Mouse (Mus musculus): Measurements from ENCODE around the gene Ctnnb1. TPM values are rescaled to one million over a fixed set of nuclear protein-coding genes. Genes with fewer than 3 reads are reported as not detected.

Gene Ctnnb1
- polyA plus RNA-seq, 1 experiment from 2014 or later = 645 TPM

DNA sequence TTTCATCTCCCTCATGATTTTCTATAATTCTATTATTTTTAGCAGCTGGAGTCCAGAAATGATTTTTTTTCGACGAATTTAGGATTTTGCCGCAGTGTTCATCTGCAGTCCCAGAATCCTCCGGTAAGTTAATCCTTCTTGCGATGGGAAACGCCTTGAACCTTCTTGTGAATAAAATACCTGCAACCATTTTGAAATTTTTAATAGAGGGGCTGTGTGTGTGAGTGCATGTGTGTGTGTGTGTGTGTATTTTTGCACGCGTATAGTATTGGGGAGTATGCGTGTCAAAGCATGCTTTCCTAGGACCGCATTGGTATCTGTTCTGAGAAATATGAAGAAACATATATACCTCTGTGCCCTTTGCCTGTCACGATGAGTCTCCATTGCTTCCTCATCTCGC is 1.0 kb downstream of the Ctnnb1 start:
- Histone ChIP-seq H3K27ac (no peak overlapping the region), H3K4me2 (peak overlapping the region; percentile 28; the same call in 1 of the 2 replicates), H3K4me1 (peaks cover 35% of the 10 kb centered on the region), H3K4me3 (no peak overlapping the region), H3K27me3 (no peaks in the 10 kb centered on the region), H3K36me3 (ENCODE audit: poor library complexity, severe bottlenecking) (no peaks in the 10 kb centered on the region), H3K9me3 (replicated peaks) (no peaks in the 10 kb centered on the region), H3K9ac (no peak overlapping the region)
- 85% methylated on average over 12 of the region's 12 CpGs for WGBS
- no peak for ATAC-seq

DNA sequence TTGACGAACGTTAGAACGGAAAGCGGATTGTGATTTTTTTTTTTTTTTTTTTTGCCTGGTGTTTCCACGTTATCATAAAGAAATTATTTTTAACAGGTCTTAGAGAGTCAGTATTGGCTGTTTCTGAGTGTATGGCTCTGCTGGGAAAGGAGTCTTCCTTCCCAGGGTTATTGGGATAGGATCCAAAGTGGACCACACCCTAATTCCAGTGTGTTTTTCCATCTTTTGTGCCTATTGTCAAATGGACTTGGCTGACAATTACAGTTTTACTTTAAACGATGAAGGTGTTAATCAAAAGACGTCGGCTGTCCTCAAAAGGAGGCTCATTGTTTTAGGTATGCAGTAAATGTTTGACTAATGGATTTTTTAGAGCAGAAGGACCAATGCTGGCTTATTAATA is 1.8 kb downstream of the Ctnnb1 start:
- H3K27me3 ChIP-seq = no peaks in the 10 kb centered on the region
- no peak overlapping the region for H3K4me3 ChIP-seq
- no peaks in the 10 kb centered on the region for H3K36me3 ChIP-seq (ENCODE audit: poor library complexity, severe bottlenecking)
- H3K9me3 ChIP-seq (replicated peaks) = no peaks in the 10 kb centered on the region
- H3K27ac ChIP-seq = peak overlapping the region; percentile 70; the same call in 1 of the 2 replicates
- WGBS = 44% methylated on average over 8 of the region's 8 CpGs
- no peak overlapping the region for H3K9ac ChIP-seq
- peaks cover 43% of the 10 kb centered on the region for H3K4me1 ChIP-seq
- ATAC-seq = no peak
- H3K4me2 ChIP-seq = no peak overlapping the region

- 15% methylated on average over 6 of the region's 6 CpGs for WGBS
- H3K4me3 ChIP-seq = no peak overlapping the region
- peaks cover 58% of the 10 kb centered on the region for H3K4me1 ChIP-seq
- H3K9me3 ChIP-seq (replicated peaks) = no peaks in the 10 kb centered on the region
- 0 out of 2 replicates have a peak, but pooled peaks have one; percentile 13 for ATAC-seq
- H3K4me2 ChIP-seq = no peak overlapping the region
- peak overlapping the region; percentile 72 for H3K27ac ChIP-seq
- no peaks in the 10 kb centered on the region for H3K36me3 ChIP-seq (ENCODE audit: poor library complexity, severe bottlenecking)
- H3K9ac ChIP-seq = no peak overlapping the region
- H3K27me3 ChIP-seq = no peaks in the 10 kb centered on the region
Observed at GRCm38 (mm10) chr9:120932371-120932770, 3.4 kb downstream of the Ctnnb1 start.

DNA sequence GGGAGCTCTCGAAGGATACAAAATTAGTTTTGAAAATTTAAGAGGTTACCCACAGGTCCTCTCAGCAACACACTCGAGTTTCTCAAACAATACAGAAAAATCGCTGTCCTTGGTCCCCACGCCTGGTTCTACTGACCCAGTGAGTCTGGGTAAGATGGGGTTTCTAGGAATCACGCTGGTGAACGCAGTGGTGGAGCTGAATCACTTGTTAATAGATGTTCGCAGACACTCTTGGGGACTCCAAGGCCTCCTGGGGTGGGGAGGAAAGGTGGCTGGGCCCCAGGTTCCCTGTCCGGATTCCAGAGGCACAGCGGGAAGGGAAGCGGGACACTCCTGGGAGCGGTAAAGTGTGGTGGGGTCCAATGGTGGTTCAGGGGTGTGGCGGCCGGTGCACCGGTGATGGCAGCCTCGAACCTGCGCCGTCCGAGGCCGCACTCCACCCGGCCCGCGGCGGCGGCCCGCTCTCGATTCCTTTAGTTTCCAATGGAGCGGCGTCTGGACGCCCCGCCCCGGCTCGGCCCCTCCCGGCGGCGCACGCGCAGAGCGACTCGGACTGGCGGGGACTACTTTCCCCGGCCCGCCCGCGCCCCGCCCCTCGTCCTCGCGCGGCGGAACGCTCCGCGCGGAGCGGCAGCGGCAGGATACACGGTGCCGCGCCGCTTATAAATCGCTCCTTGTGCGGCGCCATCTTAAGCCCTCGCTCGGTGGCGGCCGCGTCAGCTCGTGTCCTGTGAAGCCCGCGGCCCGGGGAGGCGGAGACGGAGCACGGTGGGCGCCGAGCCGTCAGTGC is 4.0 kb downstream of the Ctnnb1 start:
- Histone ChIP-seq H3K4me1 (peaks cover 64% of the 10 kb centered on the region), H3K4me2 (peak overlapping the region; percentile 89), H3K36me3 (ENCODE audit: poor library complexity, severe bottlenecking) (no peaks in the 10 kb centered on the region), H3K27me3 (no peaks in the 10 kb centered on the region), H3K9me3 (replicated peaks) (no peaks in the 10 kb centered on the region), H3K4me3 (peak overlapping the region; percentile 75), H3K27ac (peak overlapping the region; percentile 89), H3K9ac (peak overlapping the region; percentile 87)
- peak; percentile 89 for ATAC-seq
- WGBS = 5% methylated on average over 51 of the region's 78 CpGs

GRCm38 (mm10) chr9:120933587-120933885 is 4.5 kb downstream of the Ctnnb1 start:
- Histone ChIP-seq H3K4me1 (peaks cover 70% of the 10 kb centered on the region), H3K4me3 (peak overlapping the region; percentile 75), H3K9ac (peak overlapping the region; percentile 87), H3K4me2 (peak overlapping the region; percentile 89), H3K9me3 (replicated peaks) (no peaks in the 10 kb centered on the region), H3K36me3 (ENCODE audit: poor library complexity, severe bottlenecking) (no peaks in the 10 kb centered on the region), H3K27ac (peak overlapping the region; percentile 89), H3K27me3 (no peaks in the 10 kb centered on the region)
- WGBS = under 1% methylated on average over 17 of the region's 58 CpGs
- no peak for ATAC-seq

GRCm38 (mm10) chr9:120933886-120934758 is 5.1 kb downstream of the Ctnnb1 start:
- under 1% methylated on average over 55 of the region's 57 CpGs for WGBS
- peak overlapping the region; percentile 75 for H3K4me3 ChIP-seq

DNA sequence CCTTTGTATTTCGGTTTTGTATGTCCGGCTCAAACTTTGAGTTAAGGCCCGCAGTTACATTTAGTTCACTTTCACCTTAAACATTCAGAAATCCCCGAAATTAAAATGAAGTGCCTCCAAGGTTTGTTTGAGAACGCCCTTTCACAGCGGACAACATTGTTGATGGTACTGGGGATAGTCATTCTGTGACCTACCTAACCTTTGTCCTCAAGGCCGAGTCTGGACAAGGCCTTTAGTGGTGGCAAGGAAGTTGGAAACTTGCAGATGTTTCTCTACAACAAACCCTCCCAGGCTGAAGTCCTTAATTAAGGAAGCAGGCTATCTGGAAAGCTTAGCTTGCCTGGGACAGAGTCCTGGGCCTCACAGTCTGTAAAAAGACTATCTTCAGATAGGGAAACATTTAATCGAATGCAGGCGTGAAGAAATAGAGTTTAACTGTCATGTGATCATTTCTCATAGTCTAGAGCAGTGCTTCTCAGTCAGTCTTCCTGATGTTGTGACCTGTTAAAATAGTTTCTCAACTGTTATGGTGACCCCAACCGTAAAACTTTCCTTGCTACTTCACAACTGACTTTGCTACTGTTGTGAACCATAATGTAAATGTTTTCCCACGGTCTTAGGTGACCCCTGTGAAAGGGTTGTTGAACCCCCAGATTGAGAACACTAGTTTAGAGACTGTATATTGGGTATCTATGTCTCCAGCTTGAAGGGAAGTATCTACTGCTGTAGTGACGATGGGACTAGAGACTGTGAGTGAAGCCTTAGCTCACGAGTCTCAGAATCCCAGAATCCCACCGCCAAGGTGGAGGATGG is 6.0 kb downstream of the Ctnnb1 start:
- Histone ChIP-seq H3K36me3 (ENCODE audit: poor library complexity, severe bottlenecking) (no peaks in the 10 kb centered on the region), H3K9ac (peak overlapping the region; percentile 87), H3K4me1 (peaks cover 74% of the 10 kb centered on the region), H3K27ac (peak overlapping the region; percentile 89), H3K4me2 (peak overlapping the region; percentile 89), H3K27me3 (no peaks in the 10 kb centered on the region), H3K9me3 (replicated peaks) (no peaks in the 10 kb centered on the region), H3K4me3 (peak overlapping the region; percentile 75)
- ATAC-seq = no peak
- 9% methylated on average over 14 of the region's 14 CpGs for WGBS

More at GRCm38 (mm10) chr9:120933886-120934758, 5.1 kb downstream of the Ctnnb1 start:
- peaks cover 72% of the 10 kb centered on the region for H3K4me1 ChIP-seq
- H3K36me3 ChIP-seq (ENCODE audit: poor library complexity, severe bottlenecking) = no peaks in the 10 kb centered on the region
- peak overlapping the region; percentile 87 for H3K9ac ChIP-seq
- H3K4me2 ChIP-seq = peak overlapping the region; percentile 89
- H3K27ac ChIP-seq = peak overlapping the region; percentile 89
- no peaks in the 10 kb centered on the region for H3K9me3 ChIP-seq (replicated peaks)
- ATAC-seq = peak; percentile 45
- H3K27me3 ChIP-seq = no peaks in the 10 kb centered on the region

DNA sequence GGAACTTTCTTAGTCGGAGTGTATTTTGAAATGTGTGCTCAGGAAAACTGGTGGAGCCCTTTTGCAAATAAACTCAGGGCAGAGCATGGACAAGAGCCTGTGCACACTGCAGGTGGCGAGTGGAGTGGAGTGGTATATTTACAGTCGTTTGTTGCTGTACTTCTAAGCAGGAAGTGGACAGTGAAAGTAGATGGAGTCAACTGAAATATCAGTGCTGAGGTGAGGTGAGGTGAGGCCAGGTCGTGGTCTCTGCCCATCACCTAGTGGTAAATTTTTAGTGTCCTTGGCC is 6.6 kb downstream of the Ctnnb1 start:
- Histone ChIP-seq H3K27me3 (no peaks in the 10 kb centered on the region), H3K36me3 (ENCODE audit: poor library complexity, severe bottlenecking) (no peaks in the 10 kb centered on the region), H3K4me2 (peak overlapping the region; percentile 89), H3K4me3 (peak overlapping the region; percentile 75), H3K27ac (no peak overlapping the region), H3K4me1 (peaks cover 75% of the 10 kb centered on the region), H3K9ac (peak overlapping the region; percentile 87), H3K9me3 (replicated peaks) (no peaks in the 10 kb centered on the region)
- no peak for ATAC-seq
- 19% methylated on average over 4 of the region's 4 CpGs for WGBS

GRCm38 (mm10) chr9:120936351-120936750 is 7.3 kb downstream of the Ctnnb1 start:
- peak overlapping the region; percentile 75 for H3K4me3 ChIP-seq
- peak overlapping the region; percentile 89 for H3K4me2 ChIP-seq
- 20% methylated on average over 8 of the region's 8 CpGs for WGBS
- peak overlapping the region; percentile 87 for H3K9ac ChIP-seq
- H3K4me1 ChIP-seq = peaks cover 76% of the 10 kb centered on the region
- no peaks in the 10 kb centered on the region for H3K27me3 ChIP-seq
- H3K36me3 ChIP-seq (ENCODE audit: poor library complexity, severe bottlenecking) = peaks cover 2% of the 10 kb centered on the region; the same call in 1 of the 2 replicates
- H3K27ac ChIP-seq = no peak overlapping the region
- H3K9me3 ChIP-seq (replicated peaks) = no peaks in the 10 kb centered on the region
- no peak for ATAC-seq

DNA sequence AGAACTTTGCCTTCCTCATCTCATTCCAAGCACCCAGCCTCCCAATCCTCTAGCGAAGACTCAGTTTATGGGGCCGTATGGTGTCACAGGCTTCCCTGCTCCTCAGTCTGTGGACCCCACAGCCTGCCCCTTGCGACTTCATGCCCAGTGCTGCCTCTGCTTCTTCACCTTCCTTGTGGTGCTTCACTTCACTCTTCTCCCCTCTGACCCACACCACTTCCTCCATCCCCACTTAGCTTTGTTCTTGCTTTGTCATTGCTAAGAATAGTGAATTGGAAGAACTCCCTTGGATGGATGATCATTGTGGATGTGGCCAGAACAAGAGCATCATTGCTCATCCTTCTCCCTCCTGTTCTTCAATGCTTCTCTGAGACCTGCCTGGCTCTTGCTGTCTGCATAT is 11.8 kb downstream of the Ctnnb1 start:
- no peak overlapping the region for H3K9ac ChIP-seq
- no peaks in the 10 kb centered on the region for H3K27me3 ChIP-seq
- H3K4me1 ChIP-seq = peaks cover 91% of the 10 kb centered on the region
- no peak overlapping the region for H3K4me3 ChIP-seq
- ATAC-seq = no peak
- H3K9me3 ChIP-seq (replicated peaks) = no peaks in the 10 kb centered on the region
- no peak overlapping the region for H3K4me2 ChIP-seq
- 89% methylated on average over 3 of the region's 3 CpGs for WGBS
- H3K36me3 ChIP-seq (ENCODE audit: poor library complexity, severe bottlenecking) = peaks cover 10% of the 10 kb centered on the region; the same call in 1 of the 2 replicates
- no peak overlapping the region for H3K27ac ChIP-seq

DNA sequence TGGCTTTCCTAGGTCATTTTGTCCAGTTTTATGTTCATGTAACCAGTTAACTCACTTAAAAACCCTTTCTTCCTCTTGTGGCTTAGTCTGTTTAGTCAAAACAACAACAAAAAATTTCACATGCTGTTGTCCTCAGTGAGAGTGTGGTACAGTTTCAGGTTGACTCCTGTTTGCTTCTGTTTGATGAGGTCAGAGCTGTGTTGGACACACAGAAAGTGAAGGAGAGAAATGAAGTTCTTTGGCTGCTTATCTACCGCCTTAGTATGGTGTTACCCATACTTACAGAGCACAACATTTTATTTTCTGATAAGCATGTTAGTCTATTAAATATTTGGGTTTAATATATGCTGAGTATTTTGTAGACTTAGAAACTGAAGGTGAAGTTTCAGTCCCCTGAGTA is 14.7 kb downstream of the Ctnnb1 start:
- H3K27me3 ChIP-seq = no peaks in the 10 kb centered on the region
- 95% methylated on average over 1 of the region's 1 CpGs for WGBS
- H3K4me3 ChIP-seq = no peak overlapping the region
- peaks cover 10% of the 10 kb centered on the region; the same call in 1 of the 2 replicates for H3K36me3 ChIP-seq (ENCODE audit: poor library complexity, severe bottlenecking)
- no peaks in the 10 kb centered on the region for H3K9me3 ChIP-seq (replicated peaks)
- ATAC-seq = no peak
- H3K4me1 ChIP-seq = peaks cover 88% of the 10 kb centered on the region
- H3K9ac ChIP-seq = no peak overlapping the region
- no peak overlapping the region for H3K27ac ChIP-seq
- no peak overlapping the region for H3K4me2 ChIP-seq

All from forebrain, embryonic 13.5 days (tissue).